Mouse (Mus musculus) liver, embryonic 16.5 days (tissue): Measurements from ENCODE around the gene Gstcd. TPM values are rescaled to one million over a fixed set of nuclear protein-coding genes. Genes with fewer than 3 reads are reported as not detected.

ENCODE experiments used
- ATAC-seq: fragments of 200-750 bp; cut with Nextera tagmentation; 2 replicates; pipeline ENCODE4 v1.8.0; 2017; ENCODE audit warnings: low read depth, mild to moderate bottlenecking, moderate number of reproducible peaks, moderate library complexity
- H3K27ac ChIP-seq: fragments of 300-500 bp; sonication (generic); 2 replicates; pipeline ENCODE4 v1.5.1; 2014; ENCODE audit warnings: mild to moderate bottlenecking, low read length
- H3K27me3 ChIP-seq: fragments of 300-500 bp; sonication (generic); 2 replicates; pipeline ENCODE4 v1.6.1; 2014; ENCODE audit warnings: low read depth, low read length, mixed read lengths; ENCODE audit not compliant: control insufficient read depth, insufficient read depth
- H3K36me3 ChIP-seq: fragments of 300-500 bp; sonication (generic); 2 replicates; pipeline ENCODE4 v1.6.1; 2014; ENCODE audit warnings: mild to moderate bottlenecking; ENCODE audit not compliant: control insufficient read depth, insufficient read depth
- H3K4me1 ChIP-seq: fragments of 300-500 bp; sonication (generic); 2 replicates; pipeline ENCODE4 v1.6.1; 2014; ENCODE audit warnings: low read depth, low read length, mixed read lengths; ENCODE audit not compliant: control insufficient read depth
- H3K4me2 ChIP-seq: fragments of 300-500 bp; sonication (generic); 2 replicates; pipeline ENCODE4 v1.6.1; 2014; ENCODE audit warnings: low read depth, low read length, mixed read lengths
- H3K4me3 ChIP-seq: fragments of 300-500 bp; sonication (generic); 2 replicates; pipeline ENCODE4 v1.5.1; 2014; ENCODE audit warnings: low read depth, mild to moderate bottlenecking, low read length
- H3K9ac ChIP-seq: fragments of 300-500 bp; sonication (generic); 2 replicates; pipeline ENCODE4 v1.6.1; 2014; ENCODE audit warnings: low read depth, low read length
- H3K9me3 ChIP-seq: fragments of 300-500 bp; sonication (generic); replicated peaks from 2 replicates; pipeline ENCODE4 v1.6.1; 2016; ENCODE audit warnings: low read length; ENCODE audit not compliant: control insufficient read depth
- WGBS: fragments of 180-500 bp; shearing (Covaris S2); extraction: QIAGEN DNeasy Blood & Tissue Kit; methylation state at CpG from one replicate; pipeline ENCODE4 v1.1.7; 2014; ENCODE audit not compliant: insufficient replicate concordance; 5-methylcytosine and 5-hydroxymethylcytosine counted together
- polyA plus RNA-seq: library from polyadenylated mRNA; unstranded; fragments of >200 nt; fragmentation: Nextera tagmentation; extraction: Ambion mirVana; gene quantifications from 2 replicates; pipeline ENCODE4 v1.2.1, GENCODE M21; 2015

Gstcd gene
- polyA plus RNA-seq, 1 experiment from 2014 or later: 3.0 TPM

- 75% methylated on average over 8 of the region's 8 CpGs for WGBS
- H3K9ac ChIP-seq: no peak overlapping the region
Measured at GRCm38 (mm10) chr3:132939006-132939405, 152.8 kb downstream of the Gstcd start.

GRCm38 (mm10) chr3:132934649-132935048 lies 157.2 kb downstream of the Gstcd start:
- no peak for ATAC-seq
- no peak overlapping the region for H3K9ac ChIP-seq
- WGBS: 57% methylated on average over 2 of the region's 2 CpGs

More at GRCm38 (mm10) chr3:132939006-132939405, 152.8 kb downstream of the Gstcd start:
- no peak for ATAC-seq
- Histone ChIP-seq H3K4me2 (no peak overlapping the region), H3K4me1 (no peaks in the 10 kb centered on the region), H3K4me3 (no peak overlapping the region), H3K36me3 (no peaks in the 10 kb centered on the region), H3K27me3 (no peaks in the 10 kb centered on the region), H3K27ac (no peak overlapping the region), H3K9me3 (no peaks in the 10 kb centered on the region)

More at GRCm38 (mm10) chr3:132934649-132935048, 157.2 kb downstream of the Gstcd start:
- no peak overlapping the region for H3K4me2 ChIP-seq
- no peak overlapping the region for H3K4me3 ChIP-seq
- no peaks in the 10 kb centered on the region for H3K36me3 ChIP-seq
- H3K27me3 ChIP-seq: no peaks in the 10 kb centered on the region
- H3K9me3 ChIP-seq: no peaks in the 10 kb centered on the region
- no peak overlapping the region for H3K27ac ChIP-seq
- H3K4me1 ChIP-seq: no peaks in the 10 kb centered on the region

Other genes starting within 250 kb of the Gstcd start
- 2.2 and 3.0 TPM in 2 replicates for gene Npnt, start 141.7 kb downstream of the Gstcd start, polyA plus RNA-seq
- gene Ints12, start 193 bp downstream of the Gstcd start, polyA plus RNA-seq: 9.2 and 9.6 TPM in 2 replicates
- gene Arhgef38, start 142.9 kb upstream of the Gstcd start, polyA plus RNA-seq: 0.04 TPM in 2 replicates
- 38.0 and 40.1 TPM in 2 replicates for gene Ppa2, start 218.1 kb upstream of the Gstcd start, polyA plus RNA-seq